Mouse (Mus musculus) liver, embryonic 14.5 days (tissue): Measurements from ENCODE around the gene Fam160a2. TPM values are rescaled to one million over a fixed set of nuclear protein-coding genes. Genes with fewer than 3 reads are reported as not detected.

Experiments
- ATAC-seq: fragments of 200-750 bp; cut with Nextera tagmentation; 2 replicates; pipeline ENCODE4 v1.8.0; 2017; ENCODE audit warnings: moderate number of reproducible peaks, mild to moderate bottlenecking, moderate library complexity; ENCODE audit not compliant: insufficient read depth
- DNase-seq, 3 experiments: peaks; one replicate each; pipeline ENCODE4 v3.0.0-alpha.2; 2012 to 2013; ENCODE audit warnings: low read depth in 3 of 3, low spot score in 3 of 3
- H3K27ac ChIP-seq: fragments of 300-500 bp; sonication (generic); 2 replicates; pipeline ENCODE4 v1.5.1; 2014; ENCODE audit warnings: moderate library complexity, mild to moderate bottlenecking, control low read depth, inconsistent platforms
- H3K27me3 ChIP-seq: fragments of 300-500 bp; sonication (generic); 2 replicates; pipeline ENCODE4 v1.6.1; 2014; ENCODE audit warnings: mild to moderate bottlenecking, low read length, moderate library complexity; ENCODE audit not compliant: control insufficient read depth, insufficient read depth
- H3K36me3 ChIP-seq: fragments of 300-500 bp; sonication (generic); replicated peaks from 2 replicates; pipeline ENCODE4 v1.6.1; 2014; ENCODE audit warnings: low read depth; ENCODE audit not compliant: control insufficient read depth, insufficient read depth
- H3K4me1 ChIP-seq, 2 experiments: fragments of 200-500 bp in 1 of 2; fragments of 300-500 bp in 1 of 2; sonication (generic) in 1 of 2; replicated peaks; 2 replicates each; pipeline ENCODE4 v1.6.1; 2012 to 2014; ENCODE audit warnings: antibody characterized with exemption in 1 of 2, inconsistent platforms in 1 of 2, low read length in 1 of 2; ENCODE audit not compliant: control insufficient read depth in 2 of 2, insufficient read depth in 2 of 2
- H3K4me2 ChIP-seq: fragments of 300-500 bp; sonication (generic); 2 replicates; pipeline ENCODE4 v1.6.1; 2014; ENCODE audit warnings: low read depth, mild to moderate bottlenecking, control low read depth, moderate library complexity
- H3K4me3 ChIP-seq, 2 experiments: fragments of 200-500 bp in 1 of 2; fragments of 300-500 bp in 1 of 2; sonication (generic) in 1 of 2; 2 replicates each; pipeline ENCODE4 v1.5.1; 2012 to 2014; ENCODE audit warnings: low read depth in 2 of 2, low read length in 2 of 2, mild to moderate bottlenecking in 2 of 2, control low read depth in 1 of 2, inconsistent platforms in 1 of 2, moderate library complexity in 1 of 2; ENCODE audit not compliant: insufficient read depth in 1 of 2
- H3K9ac ChIP-seq: fragments of 300-500 bp; sonication (generic); replicated peaks from 2 replicates; pipeline ENCODE4 v1.6.1; 2014; ENCODE audit warnings: mild to moderate bottlenecking, control low read depth, moderate library complexity
- H3K9me3 ChIP-seq: fragments of 300-500 bp; sonication (generic); 2 replicates; pipeline ENCODE4 v1.6.1; 2016; ENCODE audit warnings: low read length, mixed read lengths; ENCODE audit not compliant: control insufficient read depth
- CTCF ChIP-seq: IDR thresholded peaks from 2 replicates; pipeline ENCODE4 v1.5.1; 2016; ENCODE audit warnings: antibody characterized with exemption, low read depth, control low read depth
- EP300 ChIP-seq: IDR thresholded peaks from 2 replicates; pipeline ENCODE4 v1.6.1; 2016; ENCODE audit warnings: antibody characterized with exemption, low read depth
- whole genome bisulfite sequencing: fragments of 180-500 bp; shearing (Covaris S2); extraction: QIAGEN DNeasy Blood & Tissue Kit; methylation state at CpG from one replicate; pipeline ENCODE4 v1.1.7; 2014; ENCODE audit not compliant: insufficient replicate concordance; 5-methylcytosine and 5-hydroxymethylcytosine counted together
- polyA plus RNA-seq, 2 experiments: library from polyadenylated mRNA; depleted of rRNA in 1 of 2; stranded (reverse) in 1 of 2; unstranded in 1 of 2; fragments of >200 nt; fragmentation: Nextera tagmentation in 1 of 2; extraction: Ambion mirVana in 1 of 2; gene quantifications; 2 replicates each; pipeline versions ENCODE4 v1.2.1 to v1.2.3; 2012 to 2014

The Fam160a2 gene
- polyA plus RNA-seq, 2 experiments, result 7.4 to 8.1 TPM

- Histone ChIP-seq H3K36me3 (no peaks in the 10 kb centered on the region; the same call in 1 of the 2 replicates), H3K9me3 (no peaks in the 10 kb centered on the region), H3K4me1 (peaks cover 3 to 7% of the 10 kb centered on the region in 2 experiments; a peak in 3 of 4 replicates), H3K4me2 (no peak overlapping the region), H3K4me3 (no peak overlapping the region), H3K9ac (no peak overlapping the region), H3K27ac (no peak overlapping the region), H3K27me3 (no peaks in the 10 kb centered on the region)
- no peak for ATAC-seq
- DNase-seq, result no peak
- 78% methylated on average over 1 of the region's 1 CpGs for WGBS
- TF ChIP-seq CTCF (no peak), EP300 (no peak)
Observed at GRCm38 (mm10) chr7:105394606-105395005, 5.2 kb downstream of the Fam160a2 start.

DNA sequence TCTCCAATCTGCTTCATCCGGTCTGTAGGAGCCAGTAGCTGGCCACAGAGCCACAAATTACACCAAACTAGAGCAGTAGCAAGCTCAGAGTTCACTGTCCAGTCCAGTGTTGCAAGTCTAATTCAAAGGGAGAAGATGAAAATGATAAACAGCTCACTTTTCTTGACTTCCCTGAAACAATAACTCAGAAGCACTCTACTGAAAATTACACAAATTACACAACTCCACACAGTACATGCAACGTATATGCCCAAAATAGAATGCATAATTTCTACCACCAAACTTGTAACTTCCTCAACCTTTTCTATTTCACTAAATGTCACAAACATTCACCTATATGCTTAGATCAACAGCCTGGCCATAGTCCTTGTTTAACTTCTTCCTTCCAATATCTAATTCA lies 9.6 kb downstream of the Fam160a2 start:
- no peak overlapping the region for H3K4me2 ChIP-seq
- DNase-seq (no peak), ATAC-seq (no peak)
- no peak overlapping the region for H3K9ac ChIP-seq
- H3K9me3 ChIP-seq, result no peaks in the 10 kb centered on the region
- H3K4me3 ChIP-seq, result no peak overlapping the region
- H3K36me3 ChIP-seq, result peaks cover 6% of the 10 kb centered on the region
- no peaks in the 10 kb centered on the region for H3K4me1 ChIP-seq
- 61% methylated on average over 2 of the region's 2 CpGs for WGBS
- no peaks in the 10 kb centered on the region for H3K27me3 ChIP-seq
- TF ChIP-seq CTCF (no peak), EP300 (no peak)
- H3K27ac ChIP-seq, result no peak overlapping the region

DNA sequence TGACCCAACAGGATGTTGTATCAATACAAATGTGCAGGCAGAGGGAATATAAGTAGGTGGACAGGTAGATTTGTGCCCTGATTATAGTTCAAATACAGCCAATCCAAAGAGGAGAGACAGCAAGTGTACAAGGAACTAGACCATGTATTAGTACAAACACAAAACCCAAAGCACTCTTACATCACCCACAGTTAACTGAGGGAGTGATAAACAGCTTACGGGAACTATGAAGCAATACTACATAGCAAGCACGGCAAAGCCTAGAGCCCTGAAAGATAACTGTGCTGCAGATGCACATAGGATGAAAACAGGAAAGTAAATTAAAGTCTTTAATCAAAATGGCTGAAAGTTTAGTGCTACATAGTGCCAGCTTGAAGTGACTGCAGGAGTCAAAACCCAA lies 12.2 kb downstream of the Fam160a2 start:
- DNase-seq (no peak), ATAC-seq (no peak)
- Histone ChIP-seq H3K4me2 (no peak overlapping the region), H3K9me3 (no peaks in the 10 kb centered on the region), H3K27ac (no peak overlapping the region), H3K9ac (no peak overlapping the region), H3K27me3 (no peaks in the 10 kb centered on the region), H3K4me3 (no peak overlapping the region), H3K4me1 (no peaks in the 10 kb centered on the region), H3K36me3 (peaks cover 12% of the 10 kb centered on the region)
- TF ChIP-seq CTCF (no peak), EP300 (no peak)
- 80% methylated on average over 2 of the region's 2 CpGs for WGBS

GRCm38 (mm10) chr7:105380329-105380728 lies 19.5 kb downstream of the Fam160a2 start:
- DNase-seq, result no peak
- TF ChIP-seq EP300, result no peak
- no peak for TF ChIP-seq CTCF
- no peak overlapping the region for H3K27ac ChIP-seq
- H3K9ac ChIP-seq, result no peak overlapping the region
- H3K4me3 ChIP-seq, result no peak overlapping the region
- ATAC-seq, result no peak
- H3K4me1 ChIP-seq, result no peaks in the 10 kb centered on the region
- H3K9me3 ChIP-seq, result no peaks in the 10 kb centered on the region
- H3K36me3 ChIP-seq, result peaks cover 14% of the 10 kb centered on the region
- no peaks in the 10 kb centered on the region for H3K27me3 ChIP-seq
- no peak overlapping the region for H3K4me2 ChIP-seq
- 78% methylated on average over 3 of the region's 3 CpGs for WGBS

DNA sequence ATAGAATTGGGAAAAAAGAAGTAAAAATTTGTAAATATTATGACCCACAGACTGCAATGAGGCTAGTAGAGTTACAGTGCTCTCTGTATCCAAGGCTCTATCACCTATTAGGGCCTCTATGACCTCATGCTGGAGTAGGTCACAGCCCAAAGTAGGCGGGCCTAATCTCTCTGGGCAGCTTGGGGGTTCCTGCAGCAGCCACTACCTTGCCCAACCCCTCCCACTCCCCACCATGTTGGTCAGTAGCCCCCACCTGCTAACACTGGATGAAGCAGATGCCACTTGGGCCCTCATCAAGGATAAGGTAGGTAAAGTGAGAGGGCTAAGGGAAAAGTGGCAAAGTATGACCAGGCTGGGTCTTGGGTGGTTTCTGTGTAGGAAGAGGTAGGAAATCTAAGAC lies 25.0 kb downstream of the Fam160a2 start, which contains the start of gene Gm5901:
TSS of gene Gm5901 (plus strand) at position 173 of the 400 bp plus-strand sequence.
- H3K4me3 ChIP-seq, result no peak within 1 kb of the TSS
- 56% methylated on average over 1 of the region's 1 CpGs for WGBS
- ATAC-seq (no peak), DNase-seq (no peak)
- TF ChIP-seq EP300 (no peak), CTCF (no peak)
- H3K4me1 ChIP-seq, result peaks cover 0 to 2% of the 10 kb centered on the region in 2 experiments; a peak in 2 of 4 replicates
- H3K36me3 ChIP-seq, result 0 out of 2 replicates have a peak, but pooled peaks cover 3% of the 10 kb centered on the region
- no peak within 1 kb of the TSS for H3K4me2 ChIP-seq
- H3K9ac ChIP-seq, result no peak within 1 kb of the TSS
- no peaks in the 10 kb centered on the region for H3K27me3 ChIP-seq
- no peaks in the 10 kb centered on the region for H3K9me3 ChIP-seq
- H3K27ac ChIP-seq, result no peak within 1 kb of the TSS
